Mouse (Mus musculus): ENCODE measurements around the gene Creld1. TPM values are rescaled to one million over a fixed set of nuclear protein-coding genes. Genes with fewer than 3 reads are reported as not detected.

Creld1 gene
- total and polyA plus RNA-seq, 3 experiments, result 3.4 to 12.9 (median 4.3) TPM

DNA sequence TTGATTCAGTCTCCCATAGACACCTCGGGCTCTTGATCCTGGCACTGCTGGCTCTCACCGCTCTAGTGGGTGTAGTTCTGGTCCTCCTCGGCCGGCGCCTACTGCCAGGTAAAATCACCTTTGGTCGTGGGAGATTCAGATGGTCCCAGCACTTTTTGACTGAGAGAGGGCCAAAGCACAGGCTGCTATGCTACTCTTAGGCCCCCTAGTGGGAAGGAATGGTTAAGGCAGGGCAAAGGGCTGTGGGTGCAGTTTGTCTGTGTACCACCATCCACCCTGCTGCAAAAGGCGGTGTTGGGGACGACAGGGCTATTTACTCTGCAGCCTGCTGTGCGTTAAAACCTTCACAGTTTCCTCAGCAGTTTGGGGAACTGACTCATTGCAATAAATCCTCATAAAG lies 14.1 kb upstream of the Creld1 start:
- H3K4me3 ChIP-seq (replicated peaks in 1 of 3; ENCODE audit: low read depth in 2 of 3, low read length in 2 of 3, poor library complexity in 1 of 3), result no peak overlapping the region
- H3K9me3 ChIP-seq (replicated peaks; ENCODE audit: low read length), result no peaks in the 10 kb centered on the region
- dilution Hi-C loops (cut with MboI; ENCODE audit: extremely low pct_ligation_motif_present, extremely low pct_unique_long_range_greater_than_20kb, low sequenced_read_pairs) (no loop called here), in situ Hi-C loops (cut with MboI; ENCODE audit: low pct_ligation_motif_present, low pct_unique_long_range_greater_than_20kb, low sequenced_read_pairs) (no loop called here)
- no peak overlapping the region for H3K9ac ChIP-seq (ENCODE audit: insufficient read depth, low read depth)
- no peaks in the 10 kb centered on the region for H3K36me3 ChIP-seq (replicated peaks in 1 of 2; ENCODE audit: control insufficient read depth in 1 of 2, insufficient read depth in 1 of 2, low read length in 1 of 2)
- no peak overlapping the region for H3K27ac ChIP-seq (ENCODE audit: insufficient read depth, low read depth)
- no peaks in the 10 kb centered on the region for H3K79me2 ChIP-seq (replicated peaks; ENCODE audit: control insufficient read depth, extremely low read depth, insufficient read depth, poor library complexity, severe bottlenecking)
- peaks cover 13 to 19% of the 10 kb centered on the region in 2 experiments; a peak in 3 of 4 replicates for H3K4me1 ChIP-seq (ENCODE audit: control insufficient read depth in 1 of 2, insufficient read depth in 2 of 2)
- no peak overlapping the region; the same call in 1 of the 2 replicates for H3K4me2 ChIP-seq (ENCODE audit: insufficient read depth, low read depth, poor library complexity, severe bottlenecking)
- H3K27me3 ChIP-seq (replicated peaks), result peaks cover 39% of the 10 kb centered on the region
- TF ChIP-seq MYC (IDR thresholded peaks at IDR 0.05; ENCODE audit: low read depth, low read length) (0 out of 2 replicates have a peak, but pooled peaks have one; percentile 16), KAT2A (IDR thresholded peaks at IDR 0.05; ENCODE audit: insufficient replicate concordance, low read length) (no peak), SMC3 (IDR thresholded peaks at IDR 0.05; ENCODE audit: low read depth, low read length) (peak; percentile 77), POLR2A (IDR thresholded peaks at IDR 0.05; ENCODE audit: low read depth, low read length) (no peak), RAD21 (IDR thresholded peaks at IDR 0.05; ENCODE audit: low read depth, low read length) (peak; percentile 71), NRF1 (IDR thresholded peaks at IDR 0.05; ENCODE audit: low read depth, low read length) (no peak), CTCF (conservative IDR thresholded peaks at IDR 0.05 in 1 of 2, IDR thresholded peaks at IDR 0.05 in 1 of 2; ENCODE audit: low read depth in 2 of 2, low read length in 2 of 2) (peak; percentile 86 to 90), MAZ (IDR thresholded peaks at IDR 0.05; ENCODE audit: low read depth, low read length) (0 out of 2 replicates have a peak, but pooled peaks have one; percentile 22), MXI1 (IDR thresholded peaks at IDR 0.05; ENCODE audit: low read depth, low read length) (no peak), PAX5 (IDR thresholded peaks at IDR 0.05; ENCODE audit: low read length) (no peak), JUN (IDR thresholded peaks at IDR 0.05; ENCODE audit: insufficient read depth, low read depth, low read length) (no peak)
- DNase-seq (ENCODE audit: extremely low read depth), result peak; percentile 72

DNA sequence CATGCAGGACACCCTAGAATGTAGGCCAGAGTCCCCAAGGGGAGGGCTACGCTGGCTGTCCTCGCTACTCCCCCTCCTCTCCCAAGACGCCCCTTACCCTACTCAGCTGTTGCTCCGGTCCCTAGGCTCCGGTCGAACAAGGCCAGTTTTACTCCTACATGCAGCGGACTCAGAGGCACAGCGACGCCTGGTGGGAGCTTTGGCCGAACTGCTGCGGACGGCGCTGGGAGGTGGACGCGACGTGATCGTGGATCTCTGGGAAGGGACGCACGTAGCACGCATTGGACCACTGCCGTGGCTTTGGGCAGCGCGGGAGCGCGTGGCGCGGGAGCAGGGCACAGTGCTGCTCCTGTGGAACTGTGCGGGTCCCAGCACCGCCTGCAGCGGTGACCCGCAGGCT lies 13.7 kb upstream of the Creld1 start:
- Histone ChIP-seq H3K4me3 (replicated peaks in 1 of 3; ENCODE audit: low read depth in 2 of 3, low read length in 2 of 3, poor library complexity in 1 of 3) (no peak overlapping the region), H3K27ac (ENCODE audit: insufficient read depth, low read depth) (no peak overlapping the region), H3K79me2 (replicated peaks; ENCODE audit: control insufficient read depth, extremely low read depth, insufficient read depth, poor library complexity, severe bottlenecking) (no peaks in the 10 kb centered on the region), H3K9ac (ENCODE audit: insufficient read depth, low read depth) (no peak overlapping the region), H3K9me3 (replicated peaks; ENCODE audit: low read length) (no peaks in the 10 kb centered on the region), H3K27me3 (replicated peaks) (peaks cover 40% of the 10 kb centered on the region), H3K36me3 (replicated peaks in 1 of 2; ENCODE audit: control insufficient read depth in 1 of 2, insufficient read depth in 1 of 2, low read length in 1 of 2) (no peaks in the 10 kb centered on the region), H3K4me1 (ENCODE audit: control insufficient read depth in 1 of 2, insufficient read depth in 2 of 2) (peaks cover 13 to 19% of the 10 kb centered on the region in 2 experiments; a peak in 3 of 4 replicates), H3K4me2 (ENCODE audit: insufficient read depth, low read depth, poor library complexity, severe bottlenecking) (no peak overlapping the region)
- TF ChIP-seq NRF1 (IDR thresholded peaks at IDR 0.05; ENCODE audit: low read depth, low read length) (no peak), CTCF (conservative IDR thresholded peaks at IDR 0.05 in 1 of 2, IDR thresholded peaks at IDR 0.05 in 1 of 2; ENCODE audit: low read depth in 2 of 2, low read length in 2 of 2) (no peak), MXI1 (IDR thresholded peaks at IDR 0.05; ENCODE audit: low read depth, low read length) (no peak), TBP (conservative IDR thresholded peaks at IDR 0.05; ENCODE audit: low read depth, low read length) (no peak), MAX (IDR thresholded peaks at IDR 0.05; ENCODE audit: low read length) (no peak), ELF1 (IDR thresholded peaks at IDR 0.05; ENCODE audit: low read depth, low read length) (no peak), IRF4 (IDR thresholded peaks at IDR 0.05; ENCODE audit: low read depth, low read length) (no peak), CHD1 (IDR thresholded peaks at IDR 0.05; ENCODE audit: low read depth, low read length) (no peak)
- DNase-seq (ENCODE audit: extremely low read depth), result no peak
- in situ Hi-C loops (cut with MboI; ENCODE audit: low pct_ligation_motif_present, low pct_unique_long_range_greater_than_20kb, low sequenced_read_pairs) (no loop called here), dilution Hi-C loops (cut with MboI; ENCODE audit: extremely low pct_ligation_motif_present, extremely low pct_unique_long_range_greater_than_20kb, low sequenced_read_pairs) (no loop called here)

All from CH12.LX (cell line).